Mouse (Mus musculus) embryonic facial prominence, embryonic 12.5 days (tissue): ENCODE measurements around the gene AI661453. TPM values are rescaled to one million over a fixed set of nuclear protein-coding genes. Genes with fewer than 3 reads are reported as not detected.
"Not testable (repeated sequence)": the region's sequence is repeated elsewhere in the genome, so short reads cannot be mapped to it uniquely, and the experiment has no call there.

Experiments used
- ATAC-seq: fragments of 200-750 bp; cut with Nextera tagmentation; 2 replicates; pipeline ENCODE4 v1.8.0; 2017; ENCODE audit not compliant: insufficient number of reproducible peaks, insufficient read depth, low FRiP score, low TSS enrichment
- H3K27ac ChIP-seq: fragments of 300-500 bp; sonication (generic); 2 replicates; pipeline ENCODE4 v1.5.1; 2016; ENCODE audit warnings: mild to moderate bottlenecking
- H3K27me3 ChIP-seq: fragments of 300-500 bp; sonication (generic); 2 replicates; pipeline ENCODE4 v1.6.1; 2016; ENCODE audit warnings: mild to moderate bottlenecking, moderate library complexity
- H3K36me3 ChIP-seq: fragments of 300-500 bp; sonication (generic); 2 replicates; pipeline ENCODE4 v1.6.1; 2016; ENCODE audit warnings: mild to moderate bottlenecking
- H3K4me1 ChIP-seq: fragments of 300-500 bp; sonication (generic); 2 replicates; pipeline ENCODE4 v1.6.1; 2016
- H3K4me2 ChIP-seq: fragments of 300-500 bp; sonication (generic); replicated peaks from 2 replicates; pipeline ENCODE4 v1.6.1; 2016; ENCODE audit warnings: mild to moderate bottlenecking, moderate library complexity
- H3K4me3 ChIP-seq: fragments of 300-500 bp; sonication (generic); 2 replicates; pipeline ENCODE4 v1.5.1; 2016; ENCODE audit warnings: mild to moderate bottlenecking
- H3K9ac ChIP-seq: fragments of 300-500 bp; sonication (generic); 2 replicates; pipeline ENCODE4 v1.6.1; 2016; ENCODE audit warnings: mild to moderate bottlenecking, moderate library complexity
- H3K9me3 ChIP-seq: fragments of 300-500 bp; sonication (generic); 2 replicates; pipeline ENCODE4 v1.6.1; 2016; ENCODE audit warnings: mild to moderate bottlenecking, moderate library complexity
- WGBS: fragments of 180-500 bp; shearing (Covaris S2); methylation state at CpG from one replicate; pipeline ENCODE4 v1.1.7; 2016; 5-methylcytosine and 5-hydroxymethylcytosine counted together
- polyA plus RNA-seq: library from polyadenylated mRNA; unstranded; fragments of >200 nt; fragmentation: Nextera tagmentation; extraction: Ambion mirVana; gene quantifications from 2 replicates; pipeline ENCODE4 v1.2.1, GENCODE M21; 2016

AI661453 gene
- polyA plus RNA-seq, 1 experiment from 2014 or later: 0.61 TPM

DNA sequence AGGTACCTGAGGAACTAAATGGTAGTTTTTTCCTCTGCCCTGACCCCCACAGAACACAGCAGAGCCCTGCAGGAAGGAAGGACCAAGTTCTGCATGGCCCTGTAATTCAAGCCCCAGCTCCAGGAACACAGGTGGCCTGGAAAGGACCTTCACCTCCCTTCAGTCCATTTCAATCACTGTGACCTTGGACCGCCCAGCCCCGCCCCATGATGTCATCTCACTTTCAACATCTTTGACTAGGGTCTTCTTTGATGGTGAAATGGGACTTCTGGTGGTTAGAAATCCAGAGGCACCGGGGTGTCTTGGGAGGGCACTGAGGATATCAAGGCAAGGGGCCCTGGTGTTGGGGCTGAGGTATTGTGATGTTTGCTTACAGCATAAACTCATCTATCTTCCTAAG lies 14.8 kb upstream of the AI661453 start:
- ATAC-seq: no peak
- WGBS: 76% methylated on average over 3 of the region's 3 CpGs
- Histone ChIP-seq H3K4me3 (no peak overlapping the region), H3K4me2 (no peak overlapping the region), H3K27ac (no peak overlapping the region), H3K9me3 (no peaks in the 10 kb centered on the region), H3K27me3 (no peaks in the 10 kb centered on the region), H3K36me3 (no peaks in the 10 kb centered on the region), H3K4me1 (no peaks in the 10 kb centered on the region), H3K9ac (no peak overlapping the region)

DNA sequence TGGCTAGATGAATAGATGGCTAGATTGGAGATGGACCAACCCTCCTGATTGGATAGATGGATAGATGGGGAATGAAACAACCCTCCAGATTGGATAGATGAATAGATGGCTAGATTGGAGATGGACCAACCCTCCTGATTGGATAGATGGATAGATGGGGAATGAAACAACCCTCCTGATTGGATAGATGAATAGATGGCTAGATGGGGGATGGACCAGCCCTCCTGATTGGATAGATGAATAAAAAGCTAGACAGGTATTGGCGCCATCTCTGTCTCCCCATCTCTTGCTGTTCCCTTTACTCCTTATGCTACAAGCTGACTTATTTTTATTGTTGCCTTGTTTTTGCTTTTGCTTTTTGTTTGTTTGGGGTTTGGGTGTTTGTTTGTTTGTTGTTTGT lies 13.8 kb upstream of the AI661453 start:
- not testable (repeated sequence) for H3K36me3 ChIP-seq, H3K4me1 ChIP-seq, ATAC-seq, H3K9ac ChIP-seq, H3K9me3 ChIP-seq, H3K27me3 ChIP-seq, H3K4me2 ChIP-seq, H3K27ac ChIP-seq, H3K4me3 ChIP-seq
- WGBS: 86% methylated on average over 1 of the region's 1 CpGs

DNA sequence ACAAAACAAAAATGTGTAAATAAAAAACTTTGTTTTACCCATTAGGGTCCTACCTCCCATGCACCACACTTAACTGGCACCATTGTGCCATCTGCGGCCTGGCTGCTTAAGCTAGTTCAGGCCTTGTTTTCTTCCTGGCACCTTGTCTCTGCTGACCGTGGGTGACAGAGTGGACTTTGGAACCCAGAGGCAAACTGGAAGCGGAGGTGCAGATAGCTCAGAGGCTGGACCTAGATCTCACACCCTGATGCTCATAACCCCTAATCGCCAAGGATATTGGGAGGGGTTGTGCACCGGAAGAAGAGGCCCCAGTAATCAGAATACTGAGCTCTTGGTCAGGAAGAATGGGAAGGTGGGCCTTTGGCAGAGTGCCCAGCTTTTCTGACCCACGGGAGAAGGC lies 12.2 kb upstream of the AI661453 start:
- Histone ChIP-seq H3K9me3 (no peaks in the 10 kb centered on the region), H3K4me2 (no peak overlapping the region), H3K27me3 (no peaks in the 10 kb centered on the region), H3K27ac (0 out of 2 replicates have a peak overlapping the region, but pooled peaks have one; percentile 11), H3K36me3 (no peaks in the 10 kb centered on the region), H3K4me3 (no peak overlapping the region), H3K9ac (no peak overlapping the region), H3K4me1 (peaks cover 5% of the 10 kb centered on the region; the same call in 1 of the 2 replicates)
- ATAC-seq: no peak
- WGBS: 78% methylated on average over 6 of the region's 6 CpGs

DNA sequence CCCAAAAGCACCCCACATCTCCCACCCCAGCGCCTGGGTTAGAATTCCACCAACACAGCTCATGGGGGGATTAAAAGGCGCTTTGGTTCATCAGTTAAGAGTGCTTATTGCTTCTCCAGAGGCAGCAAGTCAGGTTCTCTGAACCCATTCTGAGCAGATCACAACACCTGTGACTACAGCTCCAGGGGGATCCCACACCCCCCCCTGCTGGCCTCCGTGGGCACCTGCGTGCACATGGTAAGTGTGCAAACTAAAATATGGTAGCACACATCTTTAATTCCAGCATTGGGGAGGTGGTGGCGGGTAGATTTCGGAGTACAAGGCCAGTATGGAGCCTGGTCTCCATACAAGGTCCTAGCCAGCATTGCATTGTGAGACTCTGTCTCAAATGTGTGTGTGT lies 9.1 kb upstream of the AI661453 start:
- 75% methylated on average over 6 of the region's 6 CpGs for WGBS
- Histone ChIP-seq H3K4me1 (peaks cover 5% of the 10 kb centered on the region; the same call in 1 of the 2 replicates), H3K4me2 (no peak overlapping the region), H3K4me3 (no peak overlapping the region), H3K9ac (no peak overlapping the region), H3K27ac (no peak overlapping the region), H3K27me3 (no peaks in the 10 kb centered on the region), H3K36me3 (no peaks in the 10 kb centered on the region), H3K9me3 (no peaks in the 10 kb centered on the region)
- ATAC-seq: no peak

DNA sequence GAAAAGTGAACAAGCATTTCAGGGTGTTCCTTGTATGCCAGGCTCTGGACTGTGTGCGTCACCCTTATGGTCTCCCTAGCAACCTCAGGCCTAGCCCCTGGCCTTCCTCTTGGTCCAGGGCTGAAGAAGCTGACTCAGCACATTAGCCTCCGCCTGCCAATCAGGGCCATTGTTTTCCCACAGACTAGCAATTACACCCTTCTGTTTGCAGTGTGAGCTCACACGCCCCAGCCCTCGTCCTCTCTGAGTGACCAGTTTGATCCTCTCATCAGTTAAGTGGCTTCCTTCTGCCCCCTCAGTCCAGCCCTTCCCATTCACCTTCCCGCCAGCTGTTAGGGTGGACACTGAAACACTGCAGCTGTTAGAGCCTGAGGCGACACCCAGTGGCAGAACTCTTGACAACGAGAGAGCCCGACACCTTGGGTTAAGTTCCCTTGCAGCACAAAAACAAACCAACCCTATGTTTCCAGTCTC lies 7.5 kb upstream of the AI661453 start:
- ATAC-seq: no peak; the same call in 1 of the 2 replicates
- H3K27ac ChIP-seq: no peak overlapping the region
- H3K9ac ChIP-seq: no peak overlapping the region

DNA sequence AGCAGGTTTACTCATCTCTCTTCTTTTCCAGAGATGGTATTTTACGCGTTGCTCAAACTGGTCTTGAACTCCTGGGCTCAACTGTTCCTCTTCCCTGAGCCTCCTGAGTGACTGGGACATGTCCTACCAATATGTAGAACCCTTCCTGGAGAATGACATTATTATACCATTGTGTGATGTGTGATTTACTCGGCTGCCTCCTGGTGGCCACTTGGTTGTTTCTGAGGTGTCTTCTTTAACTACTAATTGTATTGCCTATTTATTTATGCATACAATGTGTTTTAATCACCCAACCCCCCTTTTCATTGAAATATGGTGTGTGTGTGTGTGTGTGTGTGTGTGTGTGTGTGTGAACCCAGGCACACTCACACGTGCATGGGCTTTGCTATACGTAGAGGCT lies 5.6 kb upstream of the AI661453 start:
- no peak overlapping the region for H3K4me2 ChIP-seq
- no peak overlapping the region for H3K27ac ChIP-seq
- H3K27me3 ChIP-seq: peaks cover 2% of the 10 kb centered on the region; the same call in 1 of the 2 replicates
- H3K4me1 ChIP-seq: peaks cover 5% of the 10 kb centered on the region; the same call in 1 of the 2 replicates
- no peaks in the 10 kb centered on the region for H3K9me3 ChIP-seq
- no peaks in the 10 kb centered on the region for H3K36me3 ChIP-seq
- 72% methylated on average over 5 of the region's 5 CpGs for WGBS
- H3K4me3 ChIP-seq: no peak overlapping the region
- no peak overlapping the region for H3K9ac ChIP-seq
- no peak for ATAC-seq

More for the DNA sequence above, 7.5 kb upstream of the AI661453 start:
- H3K27me3 ChIP-seq: no peaks in the 10 kb centered on the region
- H3K36me3 ChIP-seq: no peaks in the 10 kb centered on the region
- H3K4me3 ChIP-seq: no peak overlapping the region
- 0 out of 2 replicates have a peak overlapping the region, but pooled peaks have one; percentile 25 for H3K4me2 ChIP-seq
- H3K9me3 ChIP-seq: no peaks in the 10 kb centered on the region
- peaks cover 5% of the 10 kb centered on the region; the same call in 1 of the 2 replicates for H3K4me1 ChIP-seq
- WGBS: 9% methylated on average over 8 of the region's 8 CpGs

DNA sequence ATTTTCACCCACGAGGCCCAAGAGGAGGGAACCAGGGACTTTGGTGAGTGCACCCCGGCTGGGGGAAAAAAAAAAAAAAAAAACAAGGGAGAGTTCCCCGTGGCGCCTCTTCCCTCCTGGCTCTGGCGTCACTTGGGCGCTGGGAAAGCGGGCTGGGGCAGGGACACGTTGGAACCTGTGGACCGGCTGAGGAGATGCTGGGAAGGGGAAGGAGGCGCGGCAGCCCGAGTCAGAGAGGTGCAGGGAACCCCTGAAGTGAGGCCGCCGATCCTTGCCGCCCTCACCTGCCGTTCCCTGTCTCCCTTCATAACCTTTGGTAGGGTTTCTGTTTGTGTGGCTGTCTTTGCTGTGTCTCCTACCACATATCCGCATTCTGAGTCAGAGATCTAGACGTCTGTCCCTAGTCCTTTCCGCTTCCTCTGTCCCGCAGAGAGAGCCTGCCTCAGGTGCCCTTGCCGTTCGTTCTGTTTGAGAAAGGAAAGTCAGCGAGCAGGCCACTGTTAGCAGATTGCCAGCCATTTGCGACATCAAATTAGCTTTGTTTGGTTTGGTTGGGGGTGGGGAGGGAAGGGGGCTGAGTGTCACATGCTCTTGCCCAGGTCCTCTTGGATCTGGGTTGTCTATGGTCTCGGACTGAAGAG lies 612 bp downstream of the AI661453 start, which contains the start of gene 1700001C19Rik:
1700001C19Rik (minus strand) TSS at position 470 of the 641 bp plus-strand sequence.
- H3K4me3 ChIP-seq: peak within 1 kb of the TSS; percentile 41
- ATAC-seq: no peak
- H3K27me3 ChIP-seq: peaks cover 39% of the 10 kb centered on the region
- no peaks in the 10 kb centered on the region for H3K36me3 ChIP-seq
- WGBS: 1% methylated on average over 25 of the region's 25 CpGs
- H3K9me3 ChIP-seq: no peaks in the 10 kb centered on the region
- peaks cover 15% of the 10 kb centered on the region for H3K4me1 ChIP-seq
- peak within 1 kb of the TSS; percentile 33 for H3K9ac ChIP-seq
- H3K4me2 ChIP-seq: peak within 1 kb of the TSS; percentile 73
- no peak within 1 kb of the TSS for H3K27ac ChIP-seq

DNA sequence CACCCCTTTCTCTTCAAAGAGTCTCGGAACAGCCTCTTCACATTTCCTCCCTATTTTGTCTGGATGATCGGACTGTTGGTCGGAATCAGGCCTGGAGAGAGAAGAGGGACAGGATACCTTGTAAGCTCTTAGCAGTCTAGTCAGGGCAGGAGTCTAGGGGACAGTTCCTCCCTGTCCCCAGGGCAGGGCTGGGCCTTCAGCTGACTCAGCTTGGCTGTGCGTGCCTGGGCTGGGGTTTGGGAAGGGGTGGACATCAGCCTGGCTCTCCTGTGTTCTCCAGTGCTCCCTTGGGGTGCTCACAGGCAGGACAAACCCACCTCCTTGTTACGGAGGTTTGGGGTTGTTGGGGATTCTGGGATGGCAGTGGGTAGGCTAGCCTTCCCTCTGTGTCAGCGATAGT lies 2.2 kb downstream of the AI661453 start:
- Histone ChIP-seq H3K36me3 (no peaks in the 10 kb centered on the region), H3K9me3 (no peaks in the 10 kb centered on the region), H3K27me3 (peaks cover 39% of the 10 kb centered on the region), H3K4me2 (no peak overlapping the region), H3K9ac (no peak overlapping the region), H3K27ac (no peak overlapping the region), H3K4me1 (peaks cover 15% of the 10 kb centered on the region), H3K4me3 (no peak overlapping the region)
- WGBS: 57% methylated on average over 6 of the region's 6 CpGs
- ATAC-seq: no peak

DNA sequence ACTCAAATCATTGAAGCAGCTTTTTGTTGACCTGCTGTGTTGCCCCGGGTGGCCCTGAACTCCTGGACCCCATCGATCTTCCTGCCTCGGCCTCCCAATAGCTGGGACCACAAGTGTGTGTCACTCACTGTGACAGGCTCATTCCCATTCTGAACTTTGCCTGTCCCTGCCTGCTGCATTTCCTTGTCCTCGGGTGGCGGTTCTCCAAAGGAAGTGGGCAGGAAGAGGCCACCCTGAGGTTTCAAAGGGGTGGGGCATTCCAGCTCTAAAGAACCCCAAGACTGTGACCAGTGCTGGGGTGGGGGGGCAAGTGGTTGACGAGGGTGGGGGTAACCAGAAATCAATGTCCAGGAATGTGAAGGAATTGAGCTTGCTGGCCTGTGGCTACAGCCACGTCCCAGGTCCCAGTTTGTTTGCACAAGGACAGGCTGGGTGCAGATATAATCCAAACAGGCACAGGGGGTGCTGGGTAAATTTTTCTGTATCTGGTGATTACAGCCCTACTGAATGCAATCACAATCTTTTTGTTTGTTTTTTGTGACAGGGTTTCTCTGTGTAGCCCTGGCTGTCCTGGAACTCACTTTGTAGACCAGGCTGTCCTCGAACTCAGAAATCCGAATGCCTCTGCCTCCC lies 3.1 kb downstream of the AI661453 start:
- Histone ChIP-seq H3K4me2 (no peak overlapping the region), H3K9me3 (no peaks in the 10 kb centered on the region), H3K9ac (no peak overlapping the region), H3K36me3 (no peaks in the 10 kb centered on the region), H3K27ac (no peak overlapping the region), H3K4me3 (no peak overlapping the region), H3K27me3 (peaks cover 39% of the 10 kb centered on the region), H3K4me1 (peaks cover 15% of the 10 kb centered on the region)
- no peak for ATAC-seq
- 39% methylated on average over 9 of the region's 9 CpGs for WGBS

DNA sequence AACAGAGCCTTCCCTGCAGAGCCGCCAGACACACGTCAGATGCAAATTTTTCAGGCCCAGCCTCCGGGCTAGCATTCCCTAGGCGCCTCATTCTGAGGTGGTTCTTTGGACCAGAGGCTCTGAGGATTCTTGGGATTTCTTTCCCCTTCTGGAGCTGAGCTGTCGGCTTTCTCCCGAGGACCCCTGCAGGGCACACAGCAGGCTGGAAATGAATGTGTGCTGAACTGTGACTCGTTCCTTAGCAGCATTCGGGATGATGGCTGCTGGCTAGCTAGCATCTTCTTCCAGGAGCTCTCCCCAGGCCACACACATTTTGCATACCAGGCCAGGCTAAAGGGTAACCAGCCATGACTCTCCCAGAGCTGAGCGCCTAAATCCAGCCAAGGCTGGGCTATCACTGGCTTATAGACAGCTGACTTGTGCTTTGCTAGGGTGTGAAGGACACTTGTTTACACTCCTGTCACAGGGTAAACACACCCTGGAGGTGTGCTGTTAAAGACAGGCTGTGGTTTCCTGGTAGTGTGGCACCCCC lies 4.0 kb downstream of the AI661453 start:
- no peak overlapping the region for H3K27ac ChIP-seq
- peaks cover 39% of the 10 kb centered on the region for H3K27me3 ChIP-seq
- peaks cover 15% of the 10 kb centered on the region for H3K4me1 ChIP-seq
- no peak for ATAC-seq
- 11% methylated on average over 9 of the region's 9 CpGs for WGBS
- no peak overlapping the region for H3K4me3 ChIP-seq
- H3K4me2 ChIP-seq: no peak overlapping the region
- H3K36me3 ChIP-seq: no peaks in the 10 kb centered on the region
- H3K9me3 ChIP-seq: no peaks in the 10 kb centered on the region
- H3K9ac ChIP-seq: no peak overlapping the region

DNA sequence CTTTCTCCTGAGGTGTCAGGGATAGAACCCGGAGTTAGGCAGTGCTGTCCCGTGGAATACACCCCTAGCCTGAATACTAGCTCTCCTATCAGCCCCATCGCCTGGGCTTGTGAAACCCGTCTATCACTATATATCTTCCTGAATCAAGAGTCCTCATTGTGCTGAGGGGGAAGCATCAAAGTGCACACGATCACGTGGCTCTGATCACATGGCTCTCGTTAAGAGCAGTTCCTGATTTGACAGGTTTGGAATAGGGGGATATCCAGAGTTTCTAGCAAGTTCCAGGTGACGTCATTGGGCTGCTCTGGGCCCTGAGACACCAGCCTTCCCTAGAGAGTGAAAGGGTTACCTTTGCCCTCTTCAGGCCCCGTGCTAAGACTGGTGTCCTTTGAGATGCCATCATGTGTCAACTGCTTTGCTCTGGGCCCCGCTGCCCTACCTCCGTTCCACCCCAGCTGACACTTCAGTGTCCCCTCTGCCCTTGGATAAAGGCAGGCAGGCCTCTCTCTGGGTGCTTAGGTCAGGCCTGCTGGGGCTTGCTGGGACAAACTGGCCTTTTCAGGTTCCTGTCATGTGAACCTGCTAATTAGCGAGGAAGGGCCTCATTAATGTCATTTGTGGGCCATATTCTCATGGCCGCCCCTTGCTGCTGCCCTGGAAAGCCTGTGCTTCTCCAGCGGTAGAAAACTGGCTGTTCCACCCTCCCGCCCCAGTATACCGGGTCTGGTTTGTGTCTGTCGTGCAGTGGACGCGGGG lies 5.1 kb downstream of the AI661453 start:
- 55% methylated on average over 19 of the region's 19 CpGs for WGBS
- Histone ChIP-seq H3K36me3 (no peaks in the 10 kb centered on the region), H3K27me3 (peaks cover 32% of the 10 kb centered on the region), H3K9ac (no peak overlapping the region), H3K4me3 (no peak overlapping the region), H3K27ac (no peak overlapping the region), H3K9me3 (no peaks in the 10 kb centered on the region), H3K4me2 (no peak overlapping the region), H3K4me1 (peaks cover 13% of the 10 kb centered on the region)
- no peak for ATAC-seq
